Mouse (Mus musculus) midbrain, embryonic 10.5 days (tissue): ENCODE results near the gene Cpa1. TPM values are rescaled to one million over a fixed set of nuclear protein-coding genes. Genes with fewer than 3 reads are reported as not detected.
A peak's percentile ranks its signal among the peaks of the same experiment; 100 is the strongest.

Experiments
- DNase-seq: peaks from one replicate; pipeline ENCODE4 v3.0.0-alpha.2; 2017; ENCODE audit warnings: low spot score
- H3K27ac ChIP-seq: fragments of 300-500 bp; sonication (generic); replicated peaks from 2 replicates; pipeline ENCODE4 v1.5.1; 2016; ENCODE audit warnings: mild to moderate bottlenecking
- H3K27me3 ChIP-seq: fragments of 300-500 bp; sonication (generic); 2 replicates; pipeline ENCODE4 v1.6.1; 2016; ENCODE audit warnings: low read depth, mild to moderate bottlenecking; ENCODE audit not compliant: poor library complexity, severe bottlenecking
- H3K36me3 ChIP-seq: fragments of 300-500 bp; sonication (generic); 2 replicates; pipeline ENCODE4 v1.6.1; 2016; ENCODE audit warnings: mild to moderate bottlenecking, moderate library complexity
- H3K4me1 ChIP-seq: fragments of 300-500 bp; sonication (generic); 2 replicates; pipeline ENCODE4 v1.6.1; 2016
- H3K4me3 ChIP-seq: fragments of 300-500 bp; sonication (generic); 2 replicates; pipeline ENCODE4 v1.5.1; 2016; ENCODE audit warnings: mild to moderate bottlenecking, moderate library complexity
- H3K9me3 ChIP-seq: fragments of 300-500 bp; sonication (generic); replicated peaks from 2 replicates; pipeline ENCODE4 v1.6.1; 2016; ENCODE audit warnings: mild to moderate bottlenecking
- WGBS: fragments of 180-500 bp; shearing (Covaris S2); methylation state at CpG from one replicate; pipeline ENCODE4 v1.1.7; 2016; 5-methylcytosine and 5-hydroxymethylcytosine counted together
- polyA plus RNA-seq: library from polyadenylated mRNA; unstranded; fragments of >200 nt; fragmentation: Nextera tagmentation; extraction: Ambion mirVana; gene quantifications from 2 replicates; pipeline ENCODE4 v1.2.1, GENCODE M21; 2016

Cpa1 gene
- polyA plus RNA-seq, 1 experiment from 2014 or later, result 0.19 TPM

DNA sequence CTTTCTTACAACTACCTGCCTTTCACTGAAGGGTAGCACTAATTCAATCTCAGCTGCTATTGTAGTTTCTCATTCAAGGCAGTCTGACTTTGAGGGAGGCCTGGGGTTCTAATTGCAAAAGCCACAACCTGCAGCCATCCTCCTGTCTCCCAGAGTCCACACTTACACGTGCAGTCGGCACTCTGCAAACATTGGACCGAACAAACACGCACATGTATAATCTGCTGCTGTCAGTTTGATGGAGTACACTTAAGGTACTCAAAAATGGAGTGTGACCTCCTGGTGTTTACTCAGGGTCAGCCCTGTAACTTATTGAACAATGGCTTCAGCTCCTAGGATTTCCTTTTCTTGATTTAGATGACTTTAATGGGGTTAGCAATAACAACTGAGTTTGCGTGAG, 40.5 kb downstream of the Cpa1 start:
- peaks cover 62% of the 10 kb centered on the region for H3K4me1 ChIP-seq
- H3K36me3 ChIP-seq, result peaks cover 5% of the 10 kb centered on the region
- no peak overlapping the region for H3K4me3 ChIP-seq
- no peaks in the 10 kb centered on the region for H3K27me3 ChIP-seq
- no peaks in the 10 kb centered on the region for H3K9me3 ChIP-seq
- peak overlapping the region; percentile 35; the same call in 1 of the 2 replicates for H3K27ac ChIP-seq
- 73% methylated on average over 5 of the region's 5 CpGs for WGBS
- DNase-seq, result no peak

DNA sequence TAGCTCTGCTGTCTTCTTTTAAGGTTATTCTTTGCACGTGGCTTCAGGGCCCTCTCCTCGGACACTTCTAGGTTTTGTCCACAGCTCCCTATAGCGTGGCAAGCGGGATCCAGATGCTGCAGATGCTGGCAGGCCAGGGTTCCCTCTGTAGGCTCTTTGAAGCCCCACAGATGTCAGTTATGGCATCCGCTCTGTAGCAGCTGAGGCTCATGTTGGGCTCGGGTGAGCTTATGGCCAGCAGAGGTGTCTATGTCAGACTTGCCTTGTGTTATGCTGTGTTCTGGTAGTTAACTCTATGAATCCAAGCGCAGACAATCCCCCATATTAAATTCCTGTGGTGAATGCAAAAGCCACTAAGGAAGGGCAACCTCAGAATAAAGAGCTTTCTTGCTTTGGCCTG, 41.4 kb downstream of the Cpa1 start:
- no peak for DNase-seq
- Histone ChIP-seq H3K36me3 (peaks cover 5% of the 10 kb centered on the region), H3K4me3 (no peak overlapping the region), H3K27ac (0 out of 2 replicates have a peak overlapping the region, but pooled peaks have one; percentile 49), H3K4me1 (peaks cover 54% of the 10 kb centered on the region), H3K27me3 (no peaks in the 10 kb centered on the region), H3K9me3 (no peaks in the 10 kb centered on the region)
- WGBS, result 84% methylated on average over 7 of the region's 7 CpGs

DNA sequence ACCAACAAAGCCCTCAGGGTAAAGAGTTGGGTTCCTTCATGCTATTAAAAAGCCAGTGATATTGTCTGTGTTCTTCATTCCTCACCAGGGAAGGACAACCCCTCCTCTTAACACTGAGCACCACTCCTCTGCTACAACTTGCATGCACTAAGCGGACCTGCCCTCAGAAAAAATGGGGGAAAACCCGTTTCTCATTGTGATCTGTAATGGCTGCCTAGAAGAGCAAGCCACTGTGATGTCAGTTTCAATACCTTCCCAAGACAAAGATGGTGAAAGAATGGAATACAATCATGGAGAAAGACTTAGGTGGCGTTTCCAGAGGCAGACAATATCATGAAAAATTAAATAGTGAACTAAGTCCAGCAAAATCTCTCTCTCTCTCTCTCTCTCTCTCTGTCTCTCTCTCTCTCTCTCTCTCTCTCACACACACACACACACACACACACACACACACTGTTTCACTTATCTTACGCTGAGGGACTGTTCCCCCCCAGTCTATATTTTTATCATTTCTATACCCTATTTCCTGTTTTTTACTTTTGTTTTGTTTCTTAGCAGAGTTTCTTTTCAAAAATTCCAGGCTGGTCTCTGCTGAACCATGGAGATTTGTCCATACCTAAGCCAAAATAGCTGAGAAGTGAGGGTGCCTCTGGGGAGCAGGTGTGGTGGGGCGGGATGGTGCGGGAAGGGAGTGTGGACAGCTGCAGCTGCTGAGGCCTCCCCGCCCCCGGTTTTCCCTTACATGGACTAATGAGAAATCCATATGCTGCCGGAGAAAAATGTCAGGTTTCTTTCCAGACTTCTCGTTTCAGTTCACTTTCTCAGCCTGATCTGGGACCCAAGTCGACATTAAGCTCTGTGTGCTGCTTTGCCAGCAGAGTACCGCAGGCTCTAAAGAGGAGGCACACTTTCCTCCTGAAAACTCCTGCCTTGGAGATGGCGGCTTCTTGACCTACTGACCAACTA, 43.2 kb downstream of the Cpa1 start:
- Histone ChIP-seq H3K4me3 (no peak overlapping the region), H3K36me3 (peaks cover 5% of the 10 kb centered on the region), H3K27me3 (no peaks in the 10 kb centered on the region), H3K9me3 (no peaks in the 10 kb centered on the region), H3K4me1 (peaks cover 40% of the 10 kb centered on the region), H3K27ac (peak overlapping the region; percentile 24)
- no peak for DNase-seq
- 77% methylated on average over 13 of the region's 13 CpGs for WGBS

DNA sequence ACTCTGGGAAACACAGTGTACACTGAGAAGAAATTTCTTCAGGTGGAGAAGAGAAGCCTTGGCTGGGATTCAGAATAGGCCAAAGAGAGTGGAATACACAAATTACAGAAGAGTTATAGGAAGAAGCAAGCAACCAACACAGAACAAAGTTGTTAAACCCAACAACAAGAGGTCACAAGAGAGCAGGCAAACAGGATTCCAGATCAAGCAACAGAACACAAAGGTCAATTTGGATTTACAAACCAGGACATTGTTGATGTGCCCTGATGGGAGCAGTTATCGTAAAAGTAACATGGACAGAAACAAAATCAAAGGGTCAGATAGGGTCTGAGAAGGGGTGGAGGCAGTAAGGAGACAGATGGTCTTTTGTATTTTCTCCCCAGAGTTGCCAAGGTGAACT, 45.6 kb downstream of the Cpa1 start:
- Histone ChIP-seq H3K36me3 (peaks cover 5% of the 10 kb centered on the region), H3K27me3 (no peaks in the 10 kb centered on the region), H3K27ac (no peak overlapping the region), H3K4me1 (peaks cover 20% of the 10 kb centered on the region), H3K4me3 (no peak overlapping the region), H3K9me3 (no peaks in the 10 kb centered on the region)
- WGBS, result 91% methylated on average over 1 of the region's 1 CpGs
- DNase-seq, result no peak

DNA sequence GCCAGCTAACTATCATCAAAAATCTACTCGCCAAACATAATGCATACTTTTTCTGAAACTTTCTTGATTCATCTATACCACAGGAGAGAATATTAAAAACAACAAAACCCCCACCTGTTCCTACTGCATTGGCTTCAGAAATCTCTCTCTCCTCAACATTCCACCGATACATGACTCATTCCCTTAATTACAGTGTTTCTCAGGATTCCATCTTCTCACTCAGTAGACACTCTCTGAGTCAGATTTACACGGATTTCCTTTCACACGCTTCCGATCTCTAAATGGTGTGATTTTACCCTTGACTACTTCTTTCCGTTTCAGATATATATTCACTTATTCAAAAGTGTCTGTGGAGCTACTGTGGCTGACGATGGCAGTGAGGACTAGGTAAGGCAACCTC, 48.2 kb downstream of the Cpa1 start:
- DNase-seq, result no peak
- 96% methylated on average over 7 of the region's 7 CpGs for WGBS
- no peaks in the 10 kb centered on the region for H3K27me3 ChIP-seq
- no peak overlapping the region for H3K4me3 ChIP-seq
- H3K27ac ChIP-seq, result no peak overlapping the region
- peaks cover 13% of the 10 kb centered on the region; the same call in 1 of the 2 replicates for H3K4me1 ChIP-seq
- H3K36me3 ChIP-seq, result peaks cover 5% of the 10 kb centered on the region; the same call in 1 of the 2 replicates
- no peaks in the 10 kb centered on the region for H3K9me3 ChIP-seq

DNA sequence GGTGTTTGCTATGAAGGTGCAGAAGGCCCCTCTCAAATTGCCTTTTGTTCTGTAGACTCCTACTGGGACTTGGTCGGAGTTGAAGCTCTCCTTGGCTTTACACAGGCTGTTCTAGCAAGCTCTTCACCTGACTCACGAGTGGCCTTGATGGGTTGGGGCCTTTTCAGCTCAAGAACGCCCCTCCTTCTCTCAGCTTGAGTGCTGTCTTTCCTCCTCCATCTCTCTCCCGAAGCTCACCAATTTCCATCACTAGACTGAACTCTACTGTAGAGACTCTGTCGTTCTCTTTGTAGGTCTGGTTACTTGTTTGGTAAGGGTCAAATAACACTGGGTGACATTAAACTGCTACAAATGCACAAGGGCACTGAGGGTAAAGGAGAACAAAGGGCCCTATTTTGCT, 53.8 kb downstream of the Cpa1 start:
- peak; percentile 31 for DNase-seq
- Histone ChIP-seq H3K36me3 (no peaks in the 10 kb centered on the region), H3K4me1 (peaks cover 37% of the 10 kb centered on the region), H3K27me3 (no peaks in the 10 kb centered on the region), H3K9me3 (no peaks in the 10 kb centered on the region), H3K4me3 (peak overlapping the region; percentile 63), H3K27ac (peak overlapping the region; percentile 98)
- WGBS, result 77% methylated on average over 5 of the region's 5 CpGs

DNA sequence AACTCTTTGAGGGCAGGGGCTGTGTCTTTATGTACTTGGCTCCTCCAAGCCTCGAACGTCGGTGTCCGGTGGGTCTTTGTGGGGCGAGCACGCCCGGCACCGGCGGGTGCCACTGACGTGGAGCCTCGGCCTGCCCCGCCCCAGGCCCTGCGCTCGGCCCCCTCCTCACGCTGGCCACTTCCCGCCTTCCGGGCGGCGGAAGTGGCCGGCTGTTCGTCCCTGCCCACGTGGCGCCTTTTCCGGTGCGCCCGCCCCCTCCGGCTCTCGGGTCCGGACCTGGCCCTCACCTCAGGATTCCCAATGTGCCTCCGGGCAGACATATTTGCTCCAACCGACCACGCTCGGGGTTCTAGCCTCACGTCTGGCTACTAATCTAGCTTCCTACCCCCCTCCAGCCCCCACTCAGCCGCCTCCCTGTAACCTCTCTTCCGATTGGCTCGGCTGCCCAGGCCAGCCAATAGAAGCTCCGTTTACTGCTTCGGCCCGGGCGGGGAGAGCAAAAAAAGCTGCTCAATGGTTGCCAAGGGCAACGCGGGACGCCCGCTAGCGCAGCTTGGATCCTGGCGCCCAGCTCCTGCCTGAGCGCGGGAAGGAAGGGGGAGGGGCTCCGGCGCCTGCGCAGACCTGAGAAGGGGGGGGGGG, 54.5 kb downstream of the Cpa1 start, which contains the start of gene Cep41:
Gene Cep41 (minus strand): TSS at position 400 of the 642 bp plus-strand sequence.
- WGBS, result under 1% methylated on average over 50 of the region's 52 CpGs
- peak; percentile 99 for DNase-seq
- H3K36me3 ChIP-seq, result no peaks in the 10 kb centered on the region
- H3K27ac ChIP-seq, result peak within 1 kb of the TSS; percentile 98
- H3K4me3 ChIP-seq, result peak within 1 kb of the TSS; percentile 63
- no peaks in the 10 kb centered on the region for H3K27me3 ChIP-seq
- peaks cover 41% of the 10 kb centered on the region for H3K4me1 ChIP-seq
- H3K9me3 ChIP-seq, result no peaks in the 10 kb centered on the region

DNA sequence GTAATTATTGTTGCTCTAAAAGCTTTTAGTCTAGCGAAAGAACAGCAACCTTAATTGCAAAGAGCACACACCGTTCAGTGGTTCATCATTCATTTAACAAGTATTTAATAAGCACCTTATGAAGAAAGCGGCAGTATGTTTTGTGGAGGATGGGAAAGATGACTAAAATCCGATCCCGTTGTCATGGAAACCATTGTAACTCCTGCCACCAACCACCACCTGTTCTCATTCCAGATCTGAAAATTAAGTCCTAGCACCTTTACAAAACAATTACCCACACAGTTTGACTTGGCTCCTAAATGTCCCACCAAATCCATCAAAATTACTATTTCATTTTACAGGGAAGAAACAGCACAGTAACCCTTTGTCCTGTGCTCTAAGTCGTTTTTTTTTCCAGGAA, 55.2 kb downstream of the Cpa1 start:
- 38% methylated on average over 6 of the region's 6 CpGs for WGBS
- Histone ChIP-seq H3K9me3 (no peaks in the 10 kb centered on the region), H3K27me3 (no peaks in the 10 kb centered on the region), H3K27ac (peak overlapping the region; percentile 98), H3K4me1 (peaks cover 41% of the 10 kb centered on the region), H3K36me3 (no peaks in the 10 kb centered on the region), H3K4me3 (peak overlapping the region; percentile 63)
- DNase-seq, result no peak

Other genes starting within 250 kb of the Cpa1 start
- 76.3 and 83.7 TPM in 2 replicates for gene Zc3hc1, start 248.2 kb upstream of the Cpa1 start, polyA plus RNA-seq
- 27.7 and 28.0 TPM in 2 replicates for gene Klhdc10, start 237.3 kb upstream of the Cpa1 start, polyA plus RNA-seq
- 47.8 and 52.7 TPM in 2 replicates for gene Tmem209, start 129.4 kb upstream of the Cpa1 start, polyA plus RNA-seq
- gene Ssmem1, start 129.4 kb upstream of the Cpa1 start, polyA plus RNA-seq, result 0.22 and 0.36 TPM in 2 replicates
- 22.0 and 22.8 TPM in 2 replicates for gene Cpa2, start 97.6 kb upstream of the Cpa1 start, polyA plus RNA-seq
- 1.3 and 2.3 TPM in 2 replicates for gene Cpa4, start 70.8 kb upstream of the Cpa1 start, polyA plus RNA-seq
- gene Cpa5, start 28.2 kb upstream of the Cpa1 start, polyA plus RNA-seq, result 0.30 and 0.74 TPM in 2 replicates
- 19.8 and 24.0 TPM in 2 replicates for gene Cep41, start 54.5 kb downstream of the Cpa1 start, polyA plus RNA-seq
- 1,366 and 1,939 TPM in 2 replicates for gene Mest, start 84.3 kb downstream of the Cpa1 start, polyA plus RNA-seq